Mouse (Mus musculus) cerebellum, adult 2 months (tissue): Measurements from ENCODE around the gene Zpr1.

Experiments
- CTCF ChIP-seq: fragments of 200-500 bp; IDR thresholded peaks from 2 replicates; pipeline ENCODE4 v1.5.1; 2011; ENCODE audit warnings: low read depth, mild to moderate bottlenecking, control low read depth, low read length, moderate library complexity, borderline replicate concordance; ENCODE audit not compliant: insufficient read depth
- POLR2A ChIP-seq: fragments of 200-500 bp; IDR thresholded peaks from 2 replicates; pipeline ENCODE4 v1.6.1; 2011; ENCODE audit warnings: low read length, control low read depth, borderline replicate concordance; ENCODE audit not compliant: insufficient read depth

GRCm38 (mm10) chr9:46243584-46243983 lies 29.3 kb upstream of the Zpr1 start:
- TF ChIP-seq CTCF: no peak
- TF ChIP-seq POLR2A: no peak
